Mouse (Mus musculus): Measurements from ENCODE around the gene Exd2.

DNA sequence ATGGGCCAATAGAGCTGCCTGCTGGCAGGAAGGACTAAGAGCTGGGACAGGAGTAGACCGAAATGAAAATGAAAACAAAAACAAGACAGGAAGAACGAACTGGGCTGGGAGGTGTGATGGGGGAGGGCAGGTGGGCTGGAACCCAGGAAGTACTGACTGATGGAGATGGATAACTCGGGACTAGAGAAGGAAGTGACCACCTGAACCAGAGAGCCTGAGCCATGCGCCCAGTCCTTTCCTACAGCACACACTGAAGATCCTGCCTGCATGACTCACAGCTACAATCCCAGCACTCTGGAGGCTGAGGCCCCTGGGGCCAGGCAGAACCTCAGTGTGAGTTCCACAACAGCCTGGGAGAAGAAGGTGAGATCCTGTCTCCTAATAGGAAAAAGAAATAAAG is 29.6 kb upstream of the Exd2 start:
- TF ChIP-seq POLR2A (IDR thresholded peaks at IDR 0.05; ENCODE audit: control insufficient read depth, low read depth, low read length), result no peak
- TF ChIP-seq CTCF (IDR thresholded peaks at IDR 0.05; ENCODE audit: control insufficient read depth, insufficient read depth, insufficient replicate concordance, low read depth, low read length), result no peak

Measured in testis, adult 2 months (tissue).